Mouse (Mus musculus): ENCODE results near the gene Gtf3c1. TPM values are rescaled to one million over a fixed set of nuclear protein-coding genes. Genes with fewer than 3 reads are reported as not detected.
A peak's percentile ranks its signal among the peaks of the same experiment; 100 is the strongest.

The Gtf3c1 gene
- 32.6 and 42.2 TPM in 2 replicates for polyA plus RNA-seq (2015; fragmentation: Nextera tagmentation; extraction: Ambion mirVana)

- no peaks in the 10 kb centered on the region for H3K9me3 ChIP-seq (replicated peaks)
These were observed at the start of gene Gtf3c1, which contains the start of gene D430042O09Rik for GRCm38 (mm10) chr7:125707593-125708022. Gtf3c1 (minus strand) TSS chr7:125707780. D430042O09Rik (plus strand) TSS chr7:125707888.

DNA sequence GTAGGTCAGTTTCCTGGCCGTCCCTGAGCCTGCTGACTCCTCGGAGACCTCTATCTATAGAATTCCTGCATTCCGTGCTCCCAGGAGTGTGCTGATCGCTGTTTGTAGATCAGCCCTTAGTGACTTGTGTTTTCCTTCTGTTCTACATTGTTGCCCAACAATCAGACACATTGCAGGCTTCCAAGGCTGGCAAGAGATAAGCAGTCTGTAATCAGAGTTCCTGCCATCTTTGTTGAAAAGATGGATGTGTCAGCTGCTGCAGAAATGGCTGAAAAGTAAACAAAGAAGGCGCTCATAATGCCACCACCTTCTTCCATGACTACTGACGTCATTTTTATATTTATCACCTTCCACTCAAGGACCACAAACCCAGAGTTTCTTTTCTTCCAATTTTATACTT is 49.2 kb upstream of the Gtf3c1 start:
- Histone ChIP-seq H3K9me3 (replicated peaks) (no peaks in the 10 kb centered on the region), H3K4me3 (no peak overlapping the region), H3K27me3 (no peaks in the 10 kb centered on the region), H3K36me3 (ENCODE audit: poor library complexity, severe bottlenecking) (peaks cover 21% of the 10 kb centered on the region), H3K4me2 (no peak overlapping the region), H3K9ac (no peak overlapping the region), H3K4me1 (no peaks in the 10 kb centered on the region), H3K27ac (no peak overlapping the region)
- 74% methylated on average over 6 of the region's 6 CpGs for WGBS
- no peak for ATAC-seq

More at GRCm38 (mm10) chr7:125707593-125708022, at the start of gene Gtf3c1, which contains the start of gene D430042O09Rik:
- peak within 1 kb of the TSS; percentile 95 for H3K9ac ChIP-seq
- peak; percentile 99 for ATAC-seq
- peak within 1 kb of the TSS; percentile 74 for H3K4me2 ChIP-seq
- H3K27me3 ChIP-seq, result no peaks in the 10 kb centered on the region
- 0% methylated on average over 45 of the region's 45 CpGs for WGBS
- H3K27ac ChIP-seq, result peak within 1 kb of the TSS; percentile 86
- H3K4me3 ChIP-seq, result peak within 1 kb of the TSS; percentile 91
- peaks cover 17% of the 10 kb centered on the region for H3K36me3 ChIP-seq (ENCODE audit: poor library complexity, severe bottlenecking)
- H3K4me1 ChIP-seq, result peaks cover 37% of the 10 kb centered on the region

GRCm38 (mm10) chr7:125753326-125753715 is 45.7 kb upstream of the Gtf3c1 start:
- Histone ChIP-seq H3K4me1 (no peaks in the 10 kb centered on the region), H3K4me3 (no peak overlapping the region), H3K27me3 (no peaks in the 10 kb centered on the region), H3K36me3 (ENCODE audit: poor library complexity, severe bottlenecking) (peaks cover 5% of the 10 kb centered on the region), H3K9me3 (replicated peaks) (no peaks in the 10 kb centered on the region), H3K27ac (no peak overlapping the region), H3K4me2 (no peak overlapping the region), H3K9ac (no peak overlapping the region)
- no peak for ATAC-seq
- WGBS, result 90% methylated on average over 3 of the region's 3 CpGs

DNA sequence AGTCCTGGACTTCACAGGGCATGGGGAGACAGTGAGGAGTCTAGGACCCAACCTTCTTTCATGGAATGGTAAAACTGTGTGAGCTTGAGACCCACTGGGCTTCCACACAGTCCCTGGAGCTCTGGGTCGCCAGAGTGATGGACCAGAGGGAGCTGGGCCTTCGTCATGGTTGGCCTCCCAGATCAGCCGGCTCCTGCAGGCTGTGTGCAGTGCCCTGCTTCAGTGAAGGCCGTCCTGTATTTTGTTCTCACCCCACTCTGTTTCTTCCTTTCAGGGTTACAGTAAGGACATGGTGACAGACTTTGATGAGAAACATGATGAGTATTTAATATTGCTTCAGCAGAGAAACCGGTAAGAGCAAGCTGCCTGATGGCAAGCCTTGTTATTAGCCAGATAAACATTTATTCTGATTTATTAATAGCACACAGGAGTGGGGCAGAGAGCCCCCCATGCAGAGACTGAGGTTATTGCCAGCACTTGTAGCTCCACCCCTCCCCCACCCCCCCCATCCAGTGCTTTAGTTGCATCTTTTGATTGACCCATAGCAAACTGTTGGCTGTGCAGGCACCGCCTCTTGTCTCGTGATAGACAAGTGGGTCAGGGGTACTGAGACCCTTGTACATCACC is 45.2 kb upstream of the Gtf3c1 start:
- no peak overlapping the region for H3K9ac ChIP-seq
- no peak for ATAC-seq
- H3K4me2 ChIP-seq, result no peak overlapping the region
- H3K36me3 ChIP-seq (ENCODE audit: poor library complexity, severe bottlenecking), result peaks cover 5% of the 10 kb centered on the region
- no peaks in the 10 kb centered on the region for H3K4me1 ChIP-seq
- no peaks in the 10 kb centered on the region for H3K27me3 ChIP-seq
- no peak overlapping the region for H3K4me3 ChIP-seq
- WGBS, result 87% methylated on average over 7 of the region's 7 CpGs
- H3K9me3 ChIP-seq (replicated peaks), result no peaks in the 10 kb centered on the region
- no peak overlapping the region for H3K27ac ChIP-seq

GRCm38 (mm10) chr7:125748186-125748585 is 40.6 kb upstream of the Gtf3c1 start:
- no peaks in the 10 kb centered on the region for H3K27me3 ChIP-seq
- no peaks in the 10 kb centered on the region for H3K9me3 ChIP-seq (replicated peaks)
- 52% methylated on average over 3 of the region's 3 CpGs for WGBS
- H3K4me1 ChIP-seq, result no peaks in the 10 kb centered on the region
- no peak overlapping the region for H3K9ac ChIP-seq
- no peak overlapping the region for H3K27ac ChIP-seq
- no peak overlapping the region for H3K4me3 ChIP-seq
- ATAC-seq, result no peak
- H3K4me2 ChIP-seq, result no peak overlapping the region
- no peaks in the 10 kb centered on the region; the same call in 1 of the 2 replicates for H3K36me3 ChIP-seq (ENCODE audit: poor library complexity, severe bottlenecking)

DNA sequence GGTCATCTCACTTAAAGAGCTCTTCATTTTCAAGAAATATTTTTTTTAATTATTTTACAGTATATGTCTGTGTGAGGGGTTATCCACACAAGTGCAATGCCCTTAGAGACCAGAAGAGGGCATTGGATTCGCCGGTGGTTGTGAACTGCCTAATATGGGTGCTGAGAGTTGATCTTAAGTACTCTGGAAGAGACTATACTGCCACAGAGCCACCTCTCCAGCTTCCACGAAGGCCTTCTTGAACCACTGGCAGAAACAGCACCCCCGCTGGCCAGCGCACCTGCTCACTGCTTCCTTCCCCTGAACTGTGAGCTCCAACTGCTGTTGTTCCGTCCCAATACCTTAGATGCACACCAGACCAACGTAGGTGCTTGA is 39.7 kb upstream of the Gtf3c1 start:
- 63% methylated on average over 7 of the region's 7 CpGs for whole genome bisulfite sequencing
- Histone ChIP-seq H3K36me3 (ENCODE audit: poor library complexity, severe bottlenecking) (no peaks in the 10 kb centered on the region), H3K4me3 (no peak overlapping the region), H3K27ac (no peak overlapping the region), H3K4me2 (no peak overlapping the region), H3K9ac (no peak overlapping the region), H3K4me1 (no peaks in the 10 kb centered on the region), H3K27me3 (no peaks in the 10 kb centered on the region), H3K9me3 (replicated peaks) (no peaks in the 10 kb centered on the region)
- ATAC-seq, result no peak

DNA sequence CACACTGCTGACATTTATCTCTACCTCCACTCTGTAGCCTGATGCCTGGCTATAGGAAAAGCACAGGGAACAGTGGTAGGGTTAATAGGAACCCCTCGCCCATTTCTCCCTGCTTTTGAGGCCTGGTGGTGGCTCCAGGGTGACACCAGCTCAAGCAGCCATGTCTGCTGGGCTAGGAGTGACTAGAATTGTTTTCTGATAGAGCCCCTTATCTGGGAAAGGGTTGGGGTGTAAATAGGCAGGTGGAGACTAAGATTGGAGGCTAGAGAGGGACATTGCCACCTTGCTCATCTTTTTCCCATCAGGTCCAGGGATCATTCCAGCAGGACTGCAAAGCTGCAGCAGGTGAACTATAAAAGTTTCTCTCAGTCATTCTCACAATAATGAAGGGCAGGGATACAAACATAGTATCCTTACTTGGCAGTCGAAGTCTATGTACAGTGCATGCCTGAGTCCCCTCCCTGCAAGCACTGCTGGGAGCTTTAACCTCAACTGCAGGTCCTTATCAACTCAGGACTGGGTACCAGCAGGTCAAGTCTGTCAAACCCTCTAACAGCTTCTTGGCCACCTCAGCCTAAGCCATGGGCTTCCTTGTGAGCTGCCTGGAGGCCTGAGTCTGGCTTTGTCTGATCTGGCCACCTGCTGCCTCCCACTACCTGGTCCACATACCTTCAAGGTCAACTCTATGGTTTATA is 39.2 kb upstream of the Gtf3c1 start:
- WGBS, result 83% methylated on average over 2 of the region's 2 CpGs
- H3K4me2 ChIP-seq, result no peak overlapping the region
- no peak for ATAC-seq
- no peak overlapping the region for H3K9ac ChIP-seq
- H3K9me3 ChIP-seq (replicated peaks), result no peaks in the 10 kb centered on the region
- no peaks in the 10 kb centered on the region for H3K27me3 ChIP-seq
- H3K36me3 ChIP-seq (ENCODE audit: poor library complexity, severe bottlenecking), result no peaks in the 10 kb centered on the region
- no peak overlapping the region for H3K27ac ChIP-seq
- H3K4me3 ChIP-seq, result no peak overlapping the region
- H3K4me1 ChIP-seq, result no peaks in the 10 kb centered on the region

DNA sequence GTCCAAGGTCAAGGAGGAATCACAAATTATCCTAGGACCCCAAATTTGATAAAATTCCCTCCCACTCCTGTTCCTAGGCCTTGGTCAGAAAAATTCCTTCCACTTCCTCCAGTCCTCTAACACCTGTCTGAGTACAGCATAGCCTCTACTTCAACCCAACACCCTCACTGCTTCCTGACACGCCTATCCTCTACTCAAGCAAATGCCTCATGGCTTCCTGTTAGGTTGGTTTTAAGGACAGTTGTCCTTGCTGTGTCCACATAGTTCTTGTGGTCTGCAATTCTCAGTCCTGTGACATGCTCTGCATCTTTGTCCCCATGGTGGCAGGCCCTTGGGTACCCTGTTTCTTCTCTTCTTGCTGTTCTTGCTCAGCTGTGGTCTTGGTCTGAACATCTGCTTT is 37.2 kb upstream of the Gtf3c1 start:
- WGBS, result 96% methylated on average over 1 of the region's 1 CpGs
- Histone ChIP-seq H3K9ac (no peak overlapping the region), H3K27ac (no peak overlapping the region), H3K4me2 (no peak overlapping the region), H3K27me3 (no peaks in the 10 kb centered on the region), H3K9me3 (replicated peaks) (no peaks in the 10 kb centered on the region), H3K36me3 (ENCODE audit: poor library complexity, severe bottlenecking) (no peaks in the 10 kb centered on the region), H3K4me3 (no peak overlapping the region), H3K4me1 (no peaks in the 10 kb centered on the region)
- ATAC-seq, result no peak

- Histone ChIP-seq H3K27me3 (no peaks in the 10 kb centered on the region), H3K9me3 (replicated peaks) (no peaks in the 10 kb centered on the region), H3K4me2 (no peak overlapping the region), H3K4me3 (no peak overlapping the region), H3K27ac (no peak overlapping the region), H3K36me3 (ENCODE audit: poor library complexity, severe bottlenecking) (no peaks in the 10 kb centered on the region), H3K4me1 (no peaks in the 10 kb centered on the region), H3K9ac (no peak overlapping the region)
- ATAC-seq, result no peak
- 64% methylated on average over 1 of the region's 1 CpGs for WGBS
These were observed 33.7 kb upstream of the Gtf3c1 start for GRCm38 (mm10) chr7:125741271-125741703.

DNA sequence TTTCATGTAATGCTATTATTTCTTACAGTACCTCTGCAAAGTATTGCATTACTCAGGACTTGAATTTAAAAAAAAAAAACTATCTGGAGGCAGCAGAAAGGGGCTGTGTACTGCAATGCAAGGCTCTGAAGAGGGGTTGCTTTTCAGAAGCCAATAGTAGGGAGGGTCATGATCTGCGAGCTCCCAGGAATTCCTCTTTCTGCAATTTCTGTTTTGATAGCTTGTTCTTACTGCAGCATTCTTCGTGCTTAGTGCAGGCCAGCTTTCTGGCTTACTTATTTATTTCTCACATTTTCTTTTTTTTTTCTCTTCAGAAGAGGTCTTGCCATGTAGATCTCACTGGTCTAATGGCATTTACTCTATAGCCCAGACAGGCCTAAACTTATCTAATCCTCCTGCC is 32.9 kb upstream of the Gtf3c1 start:
- Histone ChIP-seq H3K4me2 (no peak overlapping the region), H3K9me3 (replicated peaks) (no peaks in the 10 kb centered on the region), H3K9ac (no peak overlapping the region), H3K27me3 (no peaks in the 10 kb centered on the region), H3K27ac (no peak overlapping the region), H3K4me3 (no peak overlapping the region), H3K4me1 (no peaks in the 10 kb centered on the region), H3K36me3 (ENCODE audit: poor library complexity, severe bottlenecking) (no peaks in the 10 kb centered on the region)
- no peak for ATAC-seq
- WGBS, result 81% methylated on average over 2 of the region's 2 CpGs

GRCm38 (mm10) chr7:125736366-125737015 is 28.9 kb upstream of the Gtf3c1 start:
- H3K4me2 ChIP-seq, result no peak overlapping the region
- 83% methylated on average over 4 of the region's 4 CpGs for WGBS
- no peak overlapping the region for H3K9ac ChIP-seq
- H3K9me3 ChIP-seq (replicated peaks), result no peaks in the 10 kb centered on the region
- H3K27me3 ChIP-seq, result no peaks in the 10 kb centered on the region
- no peak overlapping the region for H3K27ac ChIP-seq
- H3K4me1 ChIP-seq, result peaks cover 8% of the 10 kb centered on the region; the same call in 1 of the 2 replicates
- H3K4me3 ChIP-seq, result no peak overlapping the region
- ATAC-seq, result no peak
- no peaks in the 10 kb centered on the region for H3K36me3 ChIP-seq (ENCODE audit: poor library complexity, severe bottlenecking)

DNA sequence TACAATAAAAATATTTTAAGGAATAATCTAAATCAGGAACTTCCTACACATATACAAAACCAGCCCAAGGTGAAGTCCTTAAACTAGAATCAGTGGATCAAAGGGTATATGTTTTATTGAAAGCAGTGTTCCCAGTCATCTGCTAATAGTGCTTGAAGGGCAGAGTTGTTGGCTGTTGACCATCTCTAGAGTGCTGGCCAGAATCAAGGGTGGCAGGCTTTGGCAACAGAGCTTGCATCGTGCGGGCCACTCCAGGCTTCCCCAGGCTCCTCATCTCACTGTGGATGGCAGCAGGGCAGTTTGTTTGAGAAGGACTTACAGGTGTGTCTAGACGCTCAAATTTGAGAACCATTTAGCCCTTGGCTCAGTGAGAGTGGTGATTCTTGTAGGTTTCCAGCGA is 26.2 kb upstream of the Gtf3c1 start:
- WGBS, result 89% methylated on average over 4 of the region's 4 CpGs
- H3K27me3 ChIP-seq, result no peaks in the 10 kb centered on the region
- ATAC-seq, result no peak
- no peak overlapping the region for H3K27ac ChIP-seq
- no peak overlapping the region for H3K4me2 ChIP-seq
- peaks cover 14% of the 10 kb centered on the region; the same call in 1 of the 2 replicates for H3K4me1 ChIP-seq
- no peaks in the 10 kb centered on the region for H3K36me3 ChIP-seq (ENCODE audit: poor library complexity, severe bottlenecking)
- H3K4me3 ChIP-seq, result no peak overlapping the region
- no peaks in the 10 kb centered on the region for H3K9me3 ChIP-seq (replicated peaks)
- H3K9ac ChIP-seq, result no peak overlapping the region

All from forebrain, embryonic 13.5 days (tissue).